Mouse (Mus musculus): ENCODE measurements around the gene Mical3.

DNA sequence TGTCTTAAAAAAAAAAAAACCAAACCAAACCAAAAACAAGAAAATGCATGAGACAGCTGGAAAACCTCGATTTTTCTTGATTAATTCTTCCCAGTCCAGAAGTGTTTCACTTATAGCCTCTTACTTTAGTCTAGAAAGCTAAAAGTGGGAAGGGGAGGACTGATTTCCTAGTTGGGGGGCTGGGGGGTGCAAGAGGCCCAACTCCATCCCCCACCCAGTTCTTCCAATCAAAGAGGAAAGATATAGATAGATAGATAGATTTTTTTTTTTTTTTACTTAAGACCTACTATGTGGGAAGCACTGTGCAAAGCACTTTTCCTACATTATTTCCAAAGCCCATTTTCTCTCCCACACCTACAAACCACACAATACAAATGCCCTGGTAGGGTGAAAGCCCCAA is 22.7 kb downstream of the Mical3 start:
- TF ChIP-seq POLR2A (IDR thresholded peaks at IDR 0.05; ENCODE audit: control insufficient read depth, extremely low read depth, insufficient read depth, low read length, poor library complexity) (no peak), CTCF (IDR thresholded peaks at IDR 0.05; ENCODE audit: borderline replicate concordance, control insufficient read depth, extremely low read depth, insufficient read depth, low read length, poor library complexity) (no peak)

Measured in thymus, adult 2 months (tissue).